Mouse (Mus musculus) telencephalon, adult 2 months (tissue): ENCODE results near the gene Fam171a2.
"Not testable (repeated sequence)": the region's sequence is repeated elsewhere in the genome, so short reads cannot be mapped to it uniquely, and the experiment has no call there.

Experiments
- DNase-seq: peaks from one replicate; pipeline ENCODE4 v3.0.0-alpha.2; 2011; ENCODE audit warnings: low read depth, low spot score

The Fam171a2 gene

GRCm38 (mm10) chr11:102395250-102395649 is 52.2 kb downstream of the Fam171a2 start:
- DNase-seq, result no peak

- no peak for DNase-seq
Measured at GRCm38 (mm10) chr11:102394421-102395124, 52.9 kb downstream of the Fam171a2 start.

GRCm38 (mm10) chr11:102393719-102394420 is 53.6 kb downstream of the Fam171a2 start:
- no peak for DNase-seq

GRCm38 (mm10) chr11:102393238-102393634 is 54.2 kb downstream of the Fam171a2 start, which contains the start of gene Rundc3a:
Gene Rundc3a (plus strand): TSS chr11:102393403.
- peak; percentile 89 for DNase-seq

GRCm38 (mm10) chr11:102392441-102393237 is 54.8 kb downstream of the Fam171a2 start:
- DNase-seq, result no peak

- not testable (repeated sequence) for DNase-seq
Measured at GRCm38 (mm10) chr11:102389436-102389835, 58.0 kb downstream of the Fam171a2 start.
